In genomic region chr2:157074186-157074724, GRCm38 (mm10) we compare ENCODE assay signal across 9 mouse cellular contexts. TPM values are rescaled to one million over a fixed set of nuclear protein-coding genes. Genes with fewer than 3 reads are reported as not detected.
DNase-seq lines count a peak whose midpoint lies in the region; ATAC-seq and TF ChIP-seq lines count a peak whose summit lies in the region.
"Had no signal": no experiment of that assay in that cellular context is flagged by ENCODE, and none has a peak within 500 bp of the region (broad histone marks: within the 10 kb centered on the region; RNA-seq: fewer than 3 reads in every experiment).

No protein-coding gene starts in this region.

- peak overlapping the region; percentile 84 for H3K27ac ChIP-seq in heart, postnatal 0 days (ENCODE audit: low read depth)
- no peak overlapping the region for H3K27ac ChIP-seq in neural tube, embryonic 14.5 days (ENCODE audit: low read depth, low read length)

- peak; percentile 92 for DNase-seq in cerebellum, adult 8-10 months
- no peak for DNase-seq in heart, postnatal 0 days (ENCODE audit: low spot score)
- no peak for DNase-seq in kidney, adult 8-10 months
- DNase-seq in embryo, embryonic 10.5 days (ENCODE audit: low spot score) = no peak

- H3K9ac ChIP-seq in heart, postnatal 0 days (replicated peaks; ENCODE audit: low read depth, low read length) = no peak overlapping the region; the same call in 1 of the 2 replicates
- H3K9ac ChIP-seq in neural tube, embryonic 14.5 days (replicated peaks; ENCODE audit: low read depth, low read length) = 0 out of 2 replicates have a peak overlapping the region, but pooled peaks have one; percentile 18

- no peak for TF ChIP-seq CTCF in heart, postnatal 0 days (IDR thresholded peaks at IDR 0.05; ENCODE audit: low read depth)

- peaks cover 19% of the 10 kb centered on the region for H3K36me3 ChIP-seq in megakaryocyte, embryonic 14.5 days (replicated peaks; ENCODE audit: low read length)
- peaks cover 6% of the 10 kb centered on the region; the same call in 1 of the 2 replicates for H3K36me3 ChIP-seq in heart, postnatal 0 days (replicated peaks; ENCODE audit: control insufficient read depth, insufficient read depth, low read length)
- no peaks in the 10 kb centered on the region for H3K36me3 ChIP-seq in neural tube, embryonic 14.5 days (ENCODE audit: control insufficient read depth, insufficient read depth, low read length)

- H3K4me3 ChIP-seq in megakaryocyte, embryonic 14.5 days (replicated peaks) = peak overlapping the region; percentile 31
- H3K4me3 ChIP-seq in heart, postnatal 0 days (ENCODE audit: low read depth, low read length) = no peak overlapping the region
- H3K4me3 ChIP-seq in neural tube, embryonic 14.5 days (ENCODE audit: low read depth, low read length) = no peak overlapping the region

- peak overlapping the region; percentile 72 for H3K4me2 ChIP-seq in heart, postnatal 0 days (ENCODE audit: low read depth, low read length)
- peak overlapping the region; percentile 100; the same call in 1 of the 2 replicates for H3K4me2 ChIP-seq in neural tube, embryonic 14.5 days (ENCODE audit: low read depth, low read length)

- WGBS in heart, postnatal 0 days = 58% methylated on average over 9 of the region's 9 CpGs
- 65% methylated on average over 9 of the region's 9 CpGs for WGBS in neural tube, embryonic 14.5 days

- H3K9me3 ChIP-seq in megakaryocyte, embryonic 14.5 days = no peaks in the 10 kb centered on the region
- H3K9me3 ChIP-seq in heart, postnatal 0 days (replicated peaks; ENCODE audit: control insufficient read depth, low read length) = no peaks in the 10 kb centered on the region
- no peaks in the 10 kb centered on the region for H3K9me3 ChIP-seq in neural tube, embryonic 14.5 days (ENCODE audit: control insufficient read depth, low read length)

- TF ChIP-seq EP300 in heart, postnatal 0 days (IDR thresholded peaks at IDR 0.05; ENCODE audit: low read depth) = no peak

- peaks cover 21% of the 10 kb centered on the region for H3K27me3 ChIP-seq in megakaryocyte, embryonic 14.5 days (replicated peaks)
- no peaks in the 10 kb centered on the region for H3K27me3 ChIP-seq in heart, postnatal 0 days (ENCODE audit: control insufficient read depth, insufficient read depth, low read length)
- H3K27me3 ChIP-seq in neural tube, embryonic 14.5 days (ENCODE audit: control insufficient read depth, insufficient read depth, low read length) = no peaks in the 10 kb centered on the region

- ATAC-seq in megakaryocyte, adult 5-6 weeks (ENCODE audit: poor library complexity, severe bottlenecking) = no peak
- ATAC-seq in heart, postnatal 0 days (ENCODE audit: insufficient read depth, low read depth) = no peak
- no peak for ATAC-seq in neural tube, embryonic 14.5 days (ENCODE audit: low read depth)
- no peak for ATAC-seq in erythroblast, adult 5-6 weeks (replicated peaks; ENCODE audit: low FRiP score, poor library complexity, severe bottlenecking)

- H3K4me1 ChIP-seq in megakaryocyte, embryonic 14.5 days = peaks cover 96% of the 10 kb centered on the region
- H3K4me1 ChIP-seq in heart, postnatal 0 days (ENCODE audit: control insufficient read depth, insufficient read depth) = peaks cover 79% of the 10 kb centered on the region
- peaks cover 81% of the 10 kb centered on the region for H3K4me1 ChIP-seq in neural tube, embryonic 14.5 days (ENCODE audit: control insufficient read depth, insufficient read depth, low read length)

RNA-seq across cellular contexts. Expression of gene Soga1, which starts 4.8 kb away (rescaled TPM):
- polyA plus RNA-seq in megakaryocyte, embryonic 14.5 days (2012; ENCODE audit: insufficient read depth, low replicate concordance) = 3.8 and 5.8 TPM in 2 replicates
- total RNA-seq in megakaryocyte, adult 5-6 weeks (2015) = 1.1 and 1.3 TPM in 2 replicates
- 1.6 and 1.7 TPM in 2 replicates for total RNA-seq in megakaryocyte, adult 5-6 weeks (2017)
- total RNA-seq in heart, postnatal 0 days (2014; rRNA removed; ENCODE audit: low replicate concordance) = 21.0 and 48.5 TPM in 2 replicates
- polyA plus RNA-seq in heart, postnatal 0 days (2015; fragmentation: Nextera tagmentation; extraction: Ambion mirVana) = 1.0 and 1.1 TPM in 2 replicates
- 10.0 and 10.2 TPM in 2 replicates for polyA plus RNA-seq in neural tube, embryonic 14.5 days (2014; fragmentation: Nextera tagmentation; extraction: Ambion mirVana)
- 0.21 and 1.3 TPM in 2 replicates for total RNA-seq in erythroblast, adult 5-6 weeks (2015; ENCODE audit: low replicate concordance)
- 0.56 and 1.1 TPM in 2 replicates for total RNA-seq in erythroblast, adult 5-6 weeks (2017; ENCODE audit: low replicate concordance)

RNA-seq across cellular contexts. Expression of gene Tldc2, which starts 12.6 kb away (rescaled TPM):
- not detected in 2 replicates for polyA plus RNA-seq in megakaryocyte, embryonic 14.5 days (2012; ENCODE audit: insufficient read depth, low replicate concordance)
- total RNA-seq in megakaryocyte, adult 5-6 weeks (2015) = not detected in 2 replicates
- not detected in 2 replicates for total RNA-seq in megakaryocyte, adult 5-6 weeks (2017)
- total RNA-seq in heart, postnatal 0 days (2014; rRNA removed; ENCODE audit: low replicate concordance) = not detected in 2 replicates
- polyA plus RNA-seq in heart, postnatal 0 days (2015; fragmentation: Nextera tagmentation; extraction: Ambion mirVana) = not detected in 2 replicates
- polyA plus RNA-seq in neural tube, embryonic 14.5 days (2014; fragmentation: Nextera tagmentation; extraction: Ambion mirVana) = not detected in 2 replicates
- total RNA-seq in erythroblast, adult 5-6 weeks (2015; ENCODE audit: low replicate concordance) = not detected in 2 replicates
- not detected in 2 replicates for total RNA-seq in erythroblast, adult 5-6 weeks (2017; ENCODE audit: low replicate concordance)
- total RNA-seq: liver, adult 2 months had no signal
- polyA plus RNA-seq: liver, adult 2 months had no signal
